Mouse (Mus musculus) hindbrain, embryonic 14.5 days (tissue): ENCODE data around the gene Cldn3. TPM values are rescaled to one million over a fixed set of nuclear protein-coding genes. Genes with fewer than 3 reads are reported as not detected.
A peak's percentile ranks its signal among the peaks of the same experiment; 100 is the strongest.

Experiments used
- ATAC-seq: fragments of 200-750 bp; cut with Nextera tagmentation; 2 replicates; pipeline ENCODE4 v1.8.0; 2017; ENCODE audit warnings: moderate number of reproducible peaks, mild to moderate bottlenecking, moderate TSS enrichment, moderate library complexity; ENCODE audit not compliant: low FRiP score
- DNase-seq: peaks from one replicate; pipeline ENCODE4 v3.0.0-alpha.2; 2015; ENCODE audit warnings: low spot score
- H3K27ac ChIP-seq: fragments of 300-500 bp; sonication (generic); 2 replicates; pipeline ENCODE4 v1.5.1; 2014; ENCODE audit warnings: mild to moderate bottlenecking, moderate library complexity
- H3K27me3 ChIP-seq: fragments of 300-500 bp; sonication (generic); 2 replicates; pipeline ENCODE4 v1.6.1; 2014; ENCODE audit warnings: mild to moderate bottlenecking, low read length, mixed read lengths; ENCODE audit not compliant: control insufficient read depth, insufficient read depth
- H3K36me3 ChIP-seq: fragments of 300-500 bp; sonication (generic); replicated peaks from 2 replicates; pipeline ENCODE4 v1.6.1; 2014; ENCODE audit not compliant: control insufficient read depth, insufficient read depth
- H3K4me1 ChIP-seq: fragments of 300-500 bp; sonication (generic); replicated peaks from 2 replicates; pipeline ENCODE4 v1.6.1; 2014; ENCODE audit warnings: antibody characterized with exemption, low read length, mixed read lengths; ENCODE audit not compliant: control insufficient read depth, insufficient read depth
- H3K4me2 ChIP-seq: fragments of 300-500 bp; sonication (generic); replicated peaks from 2 replicates; pipeline ENCODE4 v1.6.1; 2014; ENCODE audit warnings: mild to moderate bottlenecking, moderate library complexity
- H3K4me3 ChIP-seq: fragments of 300-500 bp; sonication (generic); replicated peaks from 2 replicates; pipeline ENCODE4 v1.5.1; 2014; ENCODE audit warnings: mild to moderate bottlenecking, low read length
- H3K9ac ChIP-seq: fragments of 300-500 bp; sonication (generic); 2 replicates; pipeline ENCODE4 v1.6.1; 2014
- H3K9me3 ChIP-seq: fragments of 300-500 bp; sonication (generic); 2 replicates; pipeline ENCODE4 v1.6.1; 2016; ENCODE audit warnings: low read length; ENCODE audit not compliant: control insufficient read depth
- WGBS: fragments of 180-500 bp; shearing (Covaris S2); extraction: QIAGEN DNeasy Blood & Tissue Kit; methylation state at CpG from one replicate; pipeline ENCODE4 v1.1.7; 2014; 5-methylcytosine and 5-hydroxymethylcytosine counted together
- polyA plus RNA-seq: library from polyadenylated mRNA; unstranded; fragments of >200 nt; fragmentation: Nextera tagmentation; extraction: Ambion mirVana; gene quantifications from 2 replicates; pipeline ENCODE4 v1.2.1, GENCODE M21; 2014

The Cldn3 gene
- polyA plus RNA-seq, 1 experiment from 2014 or later = 2.6 TPM

GRCm38 (mm10) chr5:134946063-134946856 is 39.8 kb upstream of the Cldn3 start:
- H3K4me1 ChIP-seq = no peaks in the 10 kb centered on the region
- 21% methylated on average over 43 of the region's 43 CpGs for WGBS
- H3K4me2 ChIP-seq = 0 out of 2 replicates have a peak overlapping the region, but pooled peaks have one; percentile 0
- no peak overlapping the region for H3K27ac ChIP-seq
- H3K9me3 ChIP-seq = no peaks in the 10 kb centered on the region
- no peak overlapping the region for H3K4me3 ChIP-seq
- no peak overlapping the region for H3K9ac ChIP-seq
- no peak for DNase-seq
- H3K36me3 ChIP-seq = no peaks in the 10 kb centered on the region
- no peak for ATAC-seq
- H3K27me3 ChIP-seq = peaks cover 25% of the 10 kb centered on the region

DNA sequence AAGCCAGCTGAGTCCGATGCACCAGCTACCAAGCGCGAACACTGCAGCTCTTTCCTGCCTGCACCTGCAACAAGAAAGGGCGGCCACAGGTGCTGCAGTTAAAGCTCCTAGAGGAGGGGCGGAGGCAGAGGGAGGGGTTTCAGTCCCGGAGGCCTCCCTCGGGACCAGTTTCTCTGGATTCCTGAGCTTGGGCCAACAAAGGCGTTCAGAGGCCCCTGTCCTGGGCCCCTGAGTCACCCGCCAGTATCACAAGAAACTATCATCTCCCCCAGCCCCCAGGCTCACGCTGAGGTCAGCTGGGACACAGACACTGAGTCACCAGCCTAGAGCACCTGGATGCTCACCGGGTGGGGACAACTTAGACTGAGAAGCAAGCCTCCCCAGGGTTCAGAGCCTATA is 39.2 kb upstream of the Cldn3 start, which contains the start of gene Cldn4:
Gene Cldn4 (minus strand): TSS at position 78 of the 399 bp plus-strand sequence.
- 0 out of 2 replicates have a peak within 1 kb of the TSS, but pooled peaks have one; percentile 0 for H3K4me2 ChIP-seq
- H3K27ac ChIP-seq = no peak within 1 kb of the TSS
- 16% methylated on average over 11 of the region's 11 CpGs for WGBS
- H3K4me1 ChIP-seq = no peaks in the 10 kb centered on the region
- H3K9me3 ChIP-seq = no peaks in the 10 kb centered on the region
- H3K9ac ChIP-seq = no peak within 1 kb of the TSS
- ATAC-seq = no peak
- H3K36me3 ChIP-seq = no peaks in the 10 kb centered on the region
- peaks cover 25% of the 10 kb centered on the region for H3K27me3 ChIP-seq
- DNase-seq = no peak
- no peak within 1 kb of the TSS for H3K4me3 ChIP-seq

DNA sequence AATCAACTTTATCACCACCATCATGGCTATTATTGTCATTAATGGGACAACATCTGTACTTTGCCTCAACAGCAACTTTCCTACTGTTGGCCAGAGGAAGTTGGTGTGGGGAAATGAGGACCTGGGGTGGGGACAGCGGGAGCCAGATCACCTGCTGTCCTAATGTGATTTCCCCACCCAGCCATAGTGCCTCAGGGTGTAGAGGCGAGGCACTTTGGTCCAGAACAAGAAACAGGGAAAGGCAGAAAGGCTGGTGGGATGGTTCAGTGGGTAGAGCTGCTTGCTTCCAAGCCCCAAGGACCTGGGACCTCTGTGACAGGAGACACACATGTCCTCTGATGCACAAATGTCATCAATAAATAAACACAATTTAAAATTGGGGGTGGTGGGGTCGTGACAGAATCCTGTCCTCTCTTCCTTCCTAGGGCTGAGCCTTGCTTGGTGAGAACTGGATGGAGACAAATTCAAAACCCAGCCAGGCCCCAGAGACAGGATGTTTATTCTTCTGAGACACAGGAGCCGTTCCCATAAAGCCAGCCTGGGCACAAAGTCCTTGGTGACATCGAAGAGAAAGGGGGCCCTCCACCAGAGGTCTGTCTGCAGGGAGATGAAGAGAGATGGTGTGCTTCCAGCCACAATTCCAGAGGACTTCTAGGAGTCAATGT is 38.5 kb upstream of the Cldn3 start:
- 71% methylated on average over 5 of the region's 5 CpGs for WGBS
- no peak overlapping the region for H3K4me2 ChIP-seq
- H3K27ac ChIP-seq = no peak overlapping the region
- H3K9ac ChIP-seq = no peak overlapping the region
- ATAC-seq (no peak), DNase-seq (no peak)
- no peaks in the 10 kb centered on the region for H3K9me3 ChIP-seq
- H3K4me1 ChIP-seq = no peaks in the 10 kb centered on the region
- no peaks in the 10 kb centered on the region for H3K36me3 ChIP-seq
- no peak overlapping the region for H3K4me3 ChIP-seq
- peaks cover 25% of the 10 kb centered on the region for H3K27me3 ChIP-seq

GRCm38 (mm10) chr5:134948085-134948439 is 38.0 kb upstream of the Cldn3 start:
- ATAC-seq (no peak), DNase-seq (no peak)
- Histone ChIP-seq H3K27ac (no peak overlapping the region), H3K27me3 (peaks cover 25% of the 10 kb centered on the region), H3K36me3 (no peaks in the 10 kb centered on the region), H3K4me3 (no peak overlapping the region), H3K9ac (no peak overlapping the region), H3K9me3 (no peaks in the 10 kb centered on the region), H3K4me2 (no peak overlapping the region), H3K4me1 (no peaks in the 10 kb centered on the region)
- WGBS = 60% methylated on average over 4 of the region's 4 CpGs

DNA sequence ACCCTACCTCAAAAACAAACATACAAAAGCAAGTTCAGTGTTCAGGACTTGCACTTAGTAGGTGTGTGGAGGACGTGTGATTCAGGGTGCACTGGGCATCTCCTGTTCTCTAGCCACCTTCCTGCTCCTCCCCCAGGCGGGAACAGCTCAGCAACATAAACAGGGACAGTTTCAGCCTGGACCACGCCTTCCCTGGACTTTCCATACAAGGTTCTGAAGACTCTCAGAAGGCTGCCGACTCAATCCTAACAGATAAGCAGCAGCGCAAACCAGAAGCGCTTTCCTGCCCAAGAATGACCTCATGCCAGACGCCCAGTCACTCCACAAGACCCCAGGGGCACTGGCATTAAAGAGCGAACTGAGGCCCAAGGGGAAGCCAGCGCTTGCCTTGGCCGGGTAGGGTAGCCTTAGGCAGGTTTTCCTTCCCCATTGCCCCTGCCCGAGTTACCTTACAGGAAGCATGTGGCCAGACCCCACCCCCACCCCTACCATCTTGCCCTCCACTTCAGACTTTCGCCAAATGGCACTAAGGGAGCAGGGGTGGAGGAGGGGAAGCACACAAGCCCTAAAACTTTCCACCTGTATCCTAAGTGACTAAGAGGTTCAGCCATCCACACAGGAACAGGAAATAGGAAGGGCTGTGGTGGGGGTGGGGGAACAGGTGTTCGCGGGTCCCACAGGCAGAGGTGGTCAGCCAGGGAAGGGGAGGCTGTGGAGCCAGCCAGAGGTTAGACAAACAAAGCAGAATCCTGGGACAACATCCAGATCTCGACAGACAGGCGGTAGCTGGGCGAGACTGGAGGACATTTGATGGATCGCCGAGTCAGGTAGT is 34.7 kb upstream of the Cldn3 start:
- no peaks in the 10 kb centered on the region for H3K4me1 ChIP-seq
- H3K4me2 ChIP-seq = no peak overlapping the region
- H3K9me3 ChIP-seq = no peaks in the 10 kb centered on the region
- DNase-seq (no peak), ATAC-seq (no peak)
- no peak overlapping the region for H3K27ac ChIP-seq
- no peak overlapping the region for H3K9ac ChIP-seq
- H3K36me3 ChIP-seq = no peaks in the 10 kb centered on the region
- H3K27me3 ChIP-seq = peaks cover 11% of the 10 kb centered on the region
- WGBS = 50% methylated on average over 19 of the region's 19 CpGs
- H3K4me3 ChIP-seq = no peak overlapping the region

DNA sequence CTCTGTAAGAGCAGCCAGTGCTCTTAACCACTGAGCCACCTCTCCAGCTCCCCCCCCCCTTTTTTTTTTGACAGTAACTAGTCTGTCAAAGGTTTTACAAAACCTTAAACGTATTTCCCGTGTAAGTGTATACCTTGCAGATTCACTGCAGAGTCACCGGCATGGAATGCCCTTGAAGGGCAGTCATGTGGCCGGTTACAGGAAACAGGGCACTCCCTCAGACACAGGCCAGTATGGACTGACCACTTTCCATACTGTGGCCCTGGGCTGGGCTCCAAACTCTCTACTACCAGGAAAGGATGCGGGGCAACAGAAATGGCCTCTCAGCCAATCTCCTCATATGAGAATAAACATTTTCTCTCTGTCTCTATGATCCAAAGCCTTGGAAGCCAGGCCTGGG is 30.5 kb upstream of the Cldn3 start:
- no peak overlapping the region for H3K27ac ChIP-seq
- no peak overlapping the region for H3K9ac ChIP-seq
- no peaks in the 10 kb centered on the region for H3K27me3 ChIP-seq
- 91% methylated on average over 5 of the region's 5 CpGs for WGBS
- no peak overlapping the region for H3K4me2 ChIP-seq
- H3K9me3 ChIP-seq = no peaks in the 10 kb centered on the region
- H3K4me3 ChIP-seq = no peak overlapping the region
- DNase-seq (no peak), ATAC-seq (no peak)
- no peaks in the 10 kb centered on the region for H3K36me3 ChIP-seq
- H3K4me1 ChIP-seq = no peaks in the 10 kb centered on the region

GRCm38 (mm10) chr5:134959114-134959513 is 26.9 kb upstream of the Cldn3 start:
- Histone ChIP-seq H3K27me3 (no peaks in the 10 kb centered on the region), H3K9ac (no peak overlapping the region), H3K4me3 (no peak overlapping the region), H3K4me1 (no peaks in the 10 kb centered on the region), H3K4me2 (no peak overlapping the region), H3K27ac (no peak overlapping the region), H3K9me3 (no peaks in the 10 kb centered on the region), H3K36me3 (no peaks in the 10 kb centered on the region)
- no peak for DNase-seq
- no peak for ATAC-seq
- WGBS = 82% methylated on average over 7 of the region's 7 CpGs

DNA sequence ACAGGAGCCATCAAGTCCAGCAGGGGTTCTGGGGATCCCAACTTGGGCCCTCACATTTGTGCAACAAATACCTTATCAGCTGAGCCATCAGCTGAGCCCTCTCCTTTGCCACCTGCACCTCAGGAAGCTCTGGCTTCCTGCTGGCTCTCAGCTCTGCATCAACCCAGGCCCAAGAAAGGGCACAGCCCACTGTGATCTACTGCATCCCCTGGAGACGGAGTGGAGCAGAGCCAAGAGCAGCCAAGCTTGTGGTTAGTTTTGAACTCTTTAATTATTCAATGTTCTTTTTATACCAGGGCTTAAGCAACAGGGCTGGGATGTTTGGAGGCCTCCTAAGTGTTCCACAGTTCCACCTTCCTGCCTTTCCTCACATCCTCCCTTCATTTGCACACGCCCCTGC is 25.6 kb upstream of the Cldn3 start:
- ATAC-seq = no peak
- Histone ChIP-seq H3K36me3 (no peaks in the 10 kb centered on the region), H3K9ac (no peak overlapping the region), H3K4me3 (no peak overlapping the region), H3K4me2 (no peak overlapping the region), H3K4me1 (no peaks in the 10 kb centered on the region), H3K27ac (no peak overlapping the region), H3K9me3 (no peaks in the 10 kb centered on the region), H3K27me3 (no peaks in the 10 kb centered on the region)
- WGBS = 66% methylated on average over 2 of the region's 2 CpGs
- DNase-seq = no peak

DNA sequence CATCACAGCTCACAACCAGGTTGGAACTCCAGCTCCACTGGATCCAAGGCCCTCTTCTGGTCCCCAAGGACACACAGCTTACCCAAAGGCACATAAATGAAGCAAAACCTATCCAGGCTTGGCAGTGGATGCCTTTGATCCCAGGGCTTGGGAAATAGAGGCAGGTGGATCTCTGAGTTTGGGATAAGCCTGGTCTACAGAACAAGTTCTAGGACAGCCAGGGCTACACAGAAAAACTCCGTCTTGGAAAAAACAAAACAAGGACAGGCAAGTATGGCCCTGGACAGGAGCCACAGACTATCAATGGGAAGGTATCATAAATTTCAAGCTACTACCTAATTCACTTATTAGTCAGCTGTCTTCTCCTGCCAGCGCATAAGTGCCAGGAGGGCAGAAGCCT is 24.5 kb upstream of the Cldn3 start:
- no peak overlapping the region for H3K4me3 ChIP-seq
- ATAC-seq = no peak
- H3K4me1 ChIP-seq = no peaks in the 10 kb centered on the region
- no peak for DNase-seq
- WGBS = 86% methylated on average over 2 of the region's 2 CpGs
- H3K4me2 ChIP-seq = no peak overlapping the region
- H3K27ac ChIP-seq = no peak overlapping the region
- no peaks in the 10 kb centered on the region for H3K36me3 ChIP-seq
- peaks cover 3% of the 10 kb centered on the region; the same call in 1 of the 2 replicates for H3K27me3 ChIP-seq
- no peaks in the 10 kb centered on the region for H3K9me3 ChIP-seq
- no peak overlapping the region for H3K9ac ChIP-seq
